Mouse (Mus musculus) myocyte (in vitro differentiated cells): Measurements from ENCODE around the gene Kcnd3. TPM values are rescaled to one million over a fixed set of nuclear protein-coding genes. Genes with fewer than 3 reads are reported as not detected.

Experiments used
- H3K27me3 ChIP-seq: one replicate; pipeline ENCODE4 v1.6.1; 2011; ENCODE audit not compliant: control insufficient read depth, insufficient read depth, insufficient read length
- H3K36me3 ChIP-seq: one replicate; pipeline ENCODE4 v1.6.1; 2011; ENCODE audit not compliant: control insufficient read depth, insufficient read depth
- H3K4me2 ChIP-seq: one replicate; pipeline ENCODE4 v1.6.1; 2011; ENCODE audit warnings: low read depth, control low read depth
- H3K4me3 ChIP-seq: one replicate; pipeline ENCODE4 v1.5.1; 2011; ENCODE audit warnings: mild to moderate bottlenecking, control low read depth, moderate library complexity
- H3K79me2 ChIP-seq: one replicate; pipeline ENCODE4 v1.6.1; 2011; ENCODE audit not compliant: control insufficient read depth, insufficient read depth
- H3ac ChIP-seq: one replicate; pipeline ENCODE4 v1.6.1; 2011; ENCODE audit not compliant: control insufficient read depth, insufficient read length
- CEBPB ChIP-seq: IDR thresholded peaks from 2 replicates; pipeline ENCODE4 v1.6.1; 2011; ENCODE audit warnings: mild to moderate bottlenecking, moderate library complexity; ENCODE audit not compliant: poor library complexity, insufficient read depth, severe bottlenecking
- E2F4 ChIP-seq: IDR thresholded peaks from one replicate; pipeline ENCODE4 v1.6.1; 2011; ENCODE audit warnings: mild to moderate bottlenecking, control low read depth, moderate library complexity; ENCODE audit not compliant: insufficient read depth
- MAX ChIP-seq: IDR thresholded peaks from one replicate; pipeline ENCODE4 v1.6.1; 2011; ENCODE audit warnings: low read depth, mild to moderate bottlenecking, control low read depth
- MYOD1 ChIP-seq, 3 experiments: IDR thresholded peaks; one replicate each; pipeline ENCODE4 v1.6.1; 2011; ENCODE audit warnings: control low read depth in 2 of 3, low read depth in 2 of 3, mild to moderate bottlenecking in 2 of 3, moderate library complexity in 1 of 3; ENCODE audit not compliant: insufficient read length in 2 of 3, control insufficient read depth in 1 of 3
- MYOG ChIP-seq, 3 experiments: IDR thresholded peaks; one replicate each; pipeline ENCODE4 v1.6.1; 2011; ENCODE audit warnings: control low read depth in 2 of 3, low read depth in 2 of 3, mild to moderate bottlenecking in 2 of 3; ENCODE audit not compliant: insufficient read length in 2 of 3, control insufficient read depth in 1 of 3, insufficient read depth in 1 of 3
- POLR2A ChIP-seq: IDR thresholded peaks from one replicate; pipeline ENCODE4 v1.6.1; 2011; ENCODE audit warnings: low read depth, mild to moderate bottlenecking, control low read depth, moderate library complexity; ENCODE audit not compliant: insufficient read length
- POLR2AphosphoS2 ChIP-seq: IDR thresholded peaks from one replicate; pipeline ENCODE4 v1.6.1; 2011; ENCODE audit warnings: low read depth, control low read depth; ENCODE audit not compliant: insufficient read length
- REST ChIP-seq: IDR thresholded peaks from one replicate; pipeline ENCODE4 v1.6.1; 2011; ENCODE audit warnings: mild to moderate bottlenecking, control low read depth, moderate library complexity; ENCODE audit not compliant: insufficient read depth, insufficient read length
- SRF ChIP-seq: IDR thresholded peaks from one replicate; pipeline ENCODE4 v1.6.1; 2011; ENCODE audit warnings: low read depth; ENCODE audit not compliant: control insufficient read depth, insufficient read length
- TCF12 ChIP-seq: IDR thresholded peaks from one replicate; pipeline ENCODE4 v1.6.1; 2011; ENCODE audit warnings: mild to moderate bottlenecking, control low read depth; ENCODE audit not compliant: poor library complexity, insufficient read depth, severe bottlenecking
- TCF3 ChIP-seq: IDR thresholded peaks from one replicate; pipeline ENCODE4 v1.6.1; 2011; ENCODE audit warnings: low read depth, control low read depth; ENCODE audit not compliant: insufficient read length
- USF1 ChIP-seq: IDR thresholded peaks from one replicate; pipeline ENCODE4 v1.6.1; 2011; ENCODE audit warnings: low read depth, mild to moderate bottlenecking, control low read depth, moderate library complexity
- polyA plus RNA-seq: library from polyadenylated mRNA; unstranded; fragments of >200 nt; fragmentation: generic; extraction: Trizol; gene quantifications from one replicate; pipeline ENCODE4 v1.2.1, GENCODE M21; 2012; ENCODE audit warnings: missing spikeins

The Kcnd3 gene
- polyA plus RNA-seq, 1 experiment, result not detected

DNA sequence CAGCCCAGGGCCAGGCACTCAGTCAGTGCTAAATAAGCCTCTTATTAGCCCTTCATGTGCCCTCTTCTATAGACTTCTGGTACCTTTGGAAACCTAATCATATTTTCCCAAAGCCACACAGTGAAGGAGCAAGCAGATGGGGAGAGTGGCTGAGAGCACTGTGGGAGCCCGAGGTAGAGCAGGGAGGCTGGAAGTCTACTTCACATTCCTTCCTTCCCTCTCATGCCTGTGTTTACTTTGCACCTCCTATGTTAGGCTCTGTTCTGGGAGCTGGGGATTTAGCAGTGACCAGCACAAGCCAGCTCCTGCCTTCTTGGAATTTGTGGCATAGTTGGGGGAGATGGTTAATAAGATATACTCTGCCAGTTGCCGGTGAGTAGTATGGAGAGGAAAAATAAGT is 59.7 kb downstream of the Kcnd3 start:
- Histone ChIP-seq H3K27me3 (no peaks in the 10 kb centered on the region), H3ac (no peak overlapping the region), H3K4me3 (no peak overlapping the region), H3K36me3 (no peaks in the 10 kb centered on the region), H3K79me2 (no peaks in the 10 kb centered on the region), H3K4me2 (no peak overlapping the region)
- TF ChIP-seq SRF, result no peak
- TF ChIP-seq MAX, result no peak
- TF ChIP-seq E2F4, result no peak
- TF ChIP-seq CEBPB, result no peak
- TF ChIP-seq REST, result no peak
- no peak for TF ChIP-seq MYOG (IDR thresholded peaks at IDR 0.05; ENCODE audit: control insufficient read depth in 1 of 3, insufficient read depth in 1 of 3, insufficient read length in 2 of 3, low read depth in 2 of 3)
- no peak for TF ChIP-seq TCF12
- no peak for TF ChIP-seq POLR2AphosphoS2

DNA sequence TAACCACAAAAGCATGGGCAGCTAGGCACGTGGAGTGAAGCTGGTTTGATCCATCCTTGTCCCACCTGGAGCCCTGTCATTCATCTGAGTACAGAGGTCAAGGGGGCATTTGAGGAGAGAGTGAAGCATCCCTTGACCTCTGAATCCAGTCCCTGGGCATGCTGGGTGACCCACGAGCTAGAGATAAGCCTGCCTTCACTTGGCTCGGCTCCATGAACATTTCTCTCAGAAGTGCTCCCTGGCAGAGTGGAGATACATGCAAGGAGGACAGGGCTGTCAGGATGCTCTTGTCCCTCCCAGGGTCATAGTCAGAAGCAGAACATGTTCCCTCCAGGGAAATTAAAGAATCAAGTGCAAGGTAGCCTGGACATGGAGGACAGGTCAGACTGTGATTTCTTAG is 62.1 kb downstream of the Kcnd3 start:
- H3K27me3 ChIP-seq, result no peaks in the 10 kb centered on the region
- H3K79me2 ChIP-seq, result no peaks in the 10 kb centered on the region
- H3K36me3 ChIP-seq, result no peaks in the 10 kb centered on the region
- H3ac ChIP-seq, result no peak overlapping the region
- H3K4me3 ChIP-seq, result no peak overlapping the region
- TF ChIP-seq MYOG (IDR thresholded peaks at IDR 0.05; ENCODE audit: control insufficient read depth in 1 of 3, insufficient read depth in 1 of 3, insufficient read length in 2 of 3, low read depth in 2 of 3) (no peak), CEBPB (no peak), TCF12 (no peak), MAX (no peak)
- no peak overlapping the region for H3K4me2 ChIP-seq

DNA sequence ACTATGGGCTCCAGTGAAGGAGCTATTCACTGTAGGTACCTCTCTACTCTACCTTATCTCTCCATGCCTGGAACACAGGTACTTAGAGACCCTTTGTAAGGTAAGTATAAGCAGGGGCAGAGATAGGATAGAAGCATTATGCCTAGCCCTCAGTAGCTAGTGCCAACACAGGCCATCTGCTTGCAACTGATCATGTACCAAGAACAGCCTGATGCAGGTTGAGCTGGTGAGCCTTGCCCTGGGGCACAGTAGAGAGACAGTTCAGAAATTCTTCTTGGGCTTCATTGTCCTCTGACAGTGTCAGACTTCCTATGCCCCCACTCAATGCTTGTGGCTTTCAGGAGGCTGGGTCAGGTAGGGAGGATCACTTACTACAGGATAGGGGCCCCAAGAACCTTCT is 62.9 kb downstream of the Kcnd3 start:
- no peaks in the 10 kb centered on the region for H3K79me2 ChIP-seq
- no peak overlapping the region for H3K4me3 ChIP-seq
- no peaks in the 10 kb centered on the region for H3K36me3 ChIP-seq
- no peak overlapping the region for H3ac ChIP-seq
- H3K4me2 ChIP-seq, result no peak overlapping the region
- no peak for TF ChIP-seq CEBPB
- no peak for TF ChIP-seq TCF3
- TF ChIP-seq USF1, result no peak
- TF ChIP-seq TCF12, result no peak
- no peak for TF ChIP-seq E2F4
- TF ChIP-seq SRF, result no peak
- TF ChIP-seq REST, result no peak
- TF ChIP-seq MAX, result no peak
- no peak for TF ChIP-seq POLR2A
- no peak for TF ChIP-seq MYOG (IDR thresholded peaks at IDR 0.05; ENCODE audit: control insufficient read depth in 1 of 3, insufficient read depth in 1 of 3, insufficient read length in 2 of 3, low read depth in 2 of 3)
- TF ChIP-seq POLR2AphosphoS2, result no peak
- TF ChIP-seq MYOD1 (IDR thresholded peaks at IDR 0.05; ENCODE audit: control insufficient read depth in 1 of 3, insufficient read length in 2 of 3, low read depth in 2 of 3), result no peak
- H3K27me3 ChIP-seq, result no peaks in the 10 kb centered on the region

DNA sequence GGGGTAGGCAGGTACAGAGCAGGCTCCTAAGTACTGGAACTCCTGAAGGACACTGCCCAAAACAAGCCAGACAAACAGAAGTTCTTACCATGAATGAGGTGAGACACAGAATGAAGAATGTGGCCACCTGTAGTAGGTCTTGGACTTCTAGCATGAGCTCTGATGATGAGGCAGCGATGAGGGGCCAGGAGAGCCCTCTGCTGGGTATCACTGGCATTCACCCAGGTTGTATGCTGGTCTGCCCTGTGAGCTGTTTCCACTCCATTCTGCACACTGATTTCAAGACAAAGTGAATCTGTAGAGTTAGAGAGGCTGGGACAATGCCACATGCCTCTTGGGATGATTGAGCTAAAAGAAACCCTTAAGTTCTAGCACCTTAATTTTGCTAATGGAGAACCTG is 63.5 kb downstream of the Kcnd3 start:
- no peak for TF ChIP-seq TCF3
- TF ChIP-seq POLR2AphosphoS2, result no peak
- TF ChIP-seq CEBPB, result no peak
- no peak for TF ChIP-seq E2F4
- no peak for TF ChIP-seq MYOG (IDR thresholded peaks at IDR 0.05; ENCODE audit: control insufficient read depth in 1 of 3, insufficient read depth in 1 of 3, insufficient read length in 2 of 3, low read depth in 2 of 3)
- TF ChIP-seq SRF, result no peak
- TF ChIP-seq REST, result no peak
- no peak for TF ChIP-seq USF1
- no peak for TF ChIP-seq MYOD1 (IDR thresholded peaks at IDR 0.05; ENCODE audit: control insufficient read depth in 1 of 3, insufficient read length in 2 of 3, low read depth in 2 of 3)
- TF ChIP-seq POLR2A, result no peak
- no peaks in the 10 kb centered on the region for H3K27me3 ChIP-seq
- H3K79me2 ChIP-seq, result no peaks in the 10 kb centered on the region
- no peak overlapping the region for H3K4me3 ChIP-seq
- no peak overlapping the region for H3ac ChIP-seq
- no peak overlapping the region for H3K4me2 ChIP-seq
- no peaks in the 10 kb centered on the region for H3K36me3 ChIP-seq

DNA sequence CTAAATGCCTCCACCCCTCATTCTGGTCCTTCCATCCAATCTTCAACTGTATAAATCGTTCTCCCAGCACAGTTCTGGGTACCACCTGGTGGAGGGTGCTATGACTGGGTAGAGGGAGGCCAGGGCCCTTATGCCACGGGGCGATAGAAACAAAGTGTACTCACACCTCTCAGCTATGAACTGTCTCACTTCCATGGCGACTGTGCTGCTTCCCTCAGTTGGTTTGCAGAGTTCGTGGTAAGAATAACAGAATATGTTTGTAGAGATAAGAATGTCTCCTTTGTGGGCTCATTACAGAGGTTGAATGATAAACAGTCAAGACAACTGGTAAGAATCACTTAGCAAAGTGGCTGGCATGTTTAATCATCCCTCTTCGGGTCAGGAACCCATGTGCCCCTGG is 68.3 kb downstream of the Kcnd3 start:
- H3K4me2 ChIP-seq, result no peak overlapping the region
- no peak overlapping the region for H3K4me3 ChIP-seq
- H3K27me3 ChIP-seq, result no peaks in the 10 kb centered on the region
- TF ChIP-seq REST, result no peak
- no peak for TF ChIP-seq SRF
- no peak for TF ChIP-seq MYOG (IDR thresholded peaks at IDR 0.05; ENCODE audit: control insufficient read depth in 1 of 3, insufficient read depth in 1 of 3, insufficient read length in 2 of 3, low read depth in 2 of 3)
- no peak for TF ChIP-seq TCF12
- no peak for TF ChIP-seq MYOD1 (IDR thresholded peaks at IDR 0.05; ENCODE audit: control insufficient read depth in 1 of 3, insufficient read length in 2 of 3, low read depth in 2 of 3)
- TF ChIP-seq CEBPB, result no peak
- TF ChIP-seq USF1, result no peak
- TF ChIP-seq TCF3, result no peak
- TF ChIP-seq POLR2AphosphoS2, result no peak
- no peak for TF ChIP-seq E2F4
- no peak for TF ChIP-seq MAX
- no peak for TF ChIP-seq POLR2A
- no peak overlapping the region for H3ac ChIP-seq
- no peaks in the 10 kb centered on the region for H3K79me2 ChIP-seq
- no peaks in the 10 kb centered on the region for H3K36me3 ChIP-seq
